Mouse (Mus musculus) layer of hippocampus, postnatal 25 days (tissue): ENCODE measurements around the gene Gm10226. TPM values are rescaled to one million over a fixed set of nuclear protein-coding genes. Genes with fewer than 3 reads are reported as not detected.
"Not testable (repeated sequence)": the region's sequence is repeated elsewhere in the genome, so short reads cannot be mapped to it uniquely, and the experiment has no call there.

Experiments used
- DNase-seq, 2 experiments: peaks; one replicate each; pipeline ENCODE4 v3.0.0; 2022; ENCODE audit warnings: mixed read lengths in 2 of 2, low spot score in 1 of 2; ENCODE audit errors: extremely low spot score in 1 of 2
- total RNA-seq, 2 experiments: library from RNA; stranded (reverse); gene quantifications; 2 replicates each; pipeline ENCODE4 v1.2.3; 2021

The Gm10226 gene
- total RNA-seq, result 1 to 10 TPM; 6.5 to 10.0 TPM

DNA sequence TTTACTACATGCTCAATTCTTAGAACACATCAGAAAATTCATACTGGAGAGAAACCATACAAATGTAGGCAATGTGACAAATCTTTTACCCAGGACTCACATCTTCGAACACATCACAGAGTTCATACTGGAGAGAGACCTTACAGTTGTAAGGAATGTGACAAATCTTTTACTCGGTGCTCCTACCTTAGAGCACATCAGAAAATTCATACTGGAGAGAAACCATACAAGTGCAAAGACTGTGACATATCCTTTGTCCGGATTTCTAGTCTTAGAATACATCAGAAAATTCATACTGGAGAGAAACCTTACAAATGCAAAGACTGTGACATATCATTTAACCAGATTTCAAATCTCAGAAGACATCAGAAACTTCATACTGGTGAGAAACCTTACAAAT, at the start of gene Gm10226:
TSS of gene Gm10226 (plus strand) at position 301 of the 400 bp plus-strand sequence.
- no peak for DNase-seq

DNA sequence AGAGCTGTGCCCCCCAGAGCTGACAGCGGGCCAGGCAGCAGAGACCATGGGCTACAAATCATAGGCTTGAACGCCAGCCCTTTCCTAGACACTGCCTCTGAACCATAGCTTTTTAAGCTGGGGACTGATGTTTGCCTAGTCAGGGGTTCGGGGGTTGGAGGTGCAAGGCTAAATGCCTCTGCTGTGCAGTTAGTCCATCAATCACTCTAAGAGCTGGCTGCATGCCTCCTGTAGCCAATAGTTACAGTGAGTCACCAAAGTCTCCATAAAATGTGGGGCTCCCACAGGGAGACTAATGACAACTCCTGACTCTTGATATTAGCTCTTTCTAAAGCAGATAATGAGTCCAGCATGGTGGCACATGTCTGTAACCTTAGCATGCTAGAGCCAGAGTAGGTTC, 42.9 kb upstream of the Gm10226 start:
- no peak for DNase-seq

DNA sequence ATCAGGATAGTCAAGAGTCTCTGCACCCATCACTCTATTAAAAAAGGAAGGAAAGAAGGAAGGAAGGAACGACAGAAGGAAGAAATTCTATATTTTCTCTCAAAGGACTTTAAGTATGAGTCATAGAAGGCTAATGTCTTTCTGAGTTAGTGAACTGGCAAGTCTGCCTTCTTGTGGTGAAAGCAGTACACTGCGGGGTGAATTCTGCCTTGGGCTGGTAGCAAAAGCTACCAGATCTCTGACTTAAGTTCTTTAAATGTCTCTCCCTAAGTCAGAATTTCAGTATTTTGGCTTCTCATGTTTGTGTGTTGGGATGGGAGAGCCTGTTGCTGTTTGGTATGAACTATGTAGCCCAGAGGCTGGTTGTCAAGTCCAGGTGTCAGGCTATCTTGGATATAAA, 41.7 kb upstream of the Gm10226 start:
- no peak for DNase-seq

DNA sequence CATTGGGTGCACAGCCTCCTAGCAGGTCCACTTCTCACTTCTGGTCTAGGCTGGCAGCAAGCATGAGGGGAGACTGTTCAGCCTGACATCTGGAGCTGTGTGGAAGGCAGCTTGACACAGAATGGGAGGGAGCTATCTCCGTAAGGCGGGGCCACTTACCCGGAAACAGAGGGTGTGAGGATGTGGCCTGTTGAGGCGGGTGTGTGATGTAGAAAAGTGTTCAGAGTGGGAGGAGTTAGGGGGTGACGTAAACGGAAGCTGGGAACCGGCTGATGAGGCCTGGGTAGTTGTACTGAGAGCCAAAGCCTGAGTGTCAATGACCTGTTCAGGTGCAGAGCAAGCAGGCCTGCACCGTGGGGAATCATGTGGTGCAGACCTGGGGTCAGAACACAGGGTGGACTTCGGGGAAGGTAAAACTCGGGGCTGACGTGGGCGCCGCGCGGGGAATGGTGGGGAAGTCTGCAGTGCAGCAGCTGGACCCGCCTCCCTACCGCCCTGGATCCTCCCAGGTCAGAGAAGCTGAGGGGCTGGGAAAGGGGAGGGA, 41.2 kb upstream of the Gm10226 start, which contains the start of gene Zfp983:
TSS of gene Zfp983 (plus strand) at position 261 of the 544 bp plus-strand sequence.
- peak; percentile 27 to 29 for DNase-seq

DNA sequence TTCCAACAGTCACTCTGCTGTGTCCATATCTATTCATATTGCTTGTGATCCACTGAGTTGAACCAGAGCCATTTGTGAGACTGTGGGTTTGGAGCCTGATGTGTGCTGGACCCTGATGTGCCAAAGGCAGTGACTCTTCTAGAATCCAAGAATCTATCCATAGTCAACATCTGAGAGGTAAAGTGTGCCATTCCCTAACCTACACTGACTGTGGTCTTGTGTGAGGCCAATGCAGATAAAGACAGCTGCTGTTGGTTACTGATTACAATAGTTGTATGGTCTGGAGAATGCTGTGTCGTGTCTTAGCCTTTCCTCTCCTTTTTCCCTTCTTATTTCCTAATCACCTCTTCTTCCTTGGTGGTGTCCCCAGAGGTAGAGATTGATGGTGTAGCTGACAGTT, 12.8 kb upstream of the Gm10226 start:
- not testable (repeated sequence) for DNase-seq

DNA sequence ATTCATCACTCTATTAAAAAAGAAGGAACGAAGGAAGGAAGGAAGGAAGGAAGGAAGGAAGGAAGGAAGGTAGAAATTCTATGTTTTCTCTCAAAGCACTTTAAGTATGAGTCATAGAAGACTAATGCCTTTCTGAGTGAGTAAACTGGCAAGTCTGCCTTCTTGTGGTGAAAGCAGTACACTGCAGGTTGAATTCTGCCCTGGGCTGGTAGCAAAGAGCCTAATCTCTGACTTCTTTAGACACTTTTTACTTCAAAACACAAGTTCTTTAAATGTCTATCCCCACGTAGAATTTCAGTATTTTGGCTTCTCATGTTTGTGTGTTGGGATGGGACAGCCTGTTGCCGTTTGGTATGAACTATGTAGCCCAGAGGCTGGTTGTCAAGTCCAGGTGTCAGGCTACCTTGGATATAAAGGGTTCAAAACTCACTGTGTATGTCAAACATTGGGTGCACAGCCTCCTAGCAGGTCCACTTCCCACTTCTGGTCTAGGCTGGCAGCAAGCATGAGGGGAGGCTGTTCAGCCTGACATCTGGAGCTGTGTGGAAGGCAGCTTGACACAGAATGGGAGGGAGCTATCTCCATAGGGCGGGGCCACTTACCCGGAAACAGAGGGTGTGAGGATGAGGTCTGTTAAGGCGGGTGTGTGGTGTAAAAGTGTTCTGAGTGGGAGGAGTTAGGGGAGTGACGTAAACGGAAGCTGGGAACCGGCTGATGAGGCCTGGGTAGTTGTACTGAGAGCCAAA, 12.2 kb upstream of the Gm10226 start:
- peak; percentile 44 to 64 for DNase-seq

DNA sequence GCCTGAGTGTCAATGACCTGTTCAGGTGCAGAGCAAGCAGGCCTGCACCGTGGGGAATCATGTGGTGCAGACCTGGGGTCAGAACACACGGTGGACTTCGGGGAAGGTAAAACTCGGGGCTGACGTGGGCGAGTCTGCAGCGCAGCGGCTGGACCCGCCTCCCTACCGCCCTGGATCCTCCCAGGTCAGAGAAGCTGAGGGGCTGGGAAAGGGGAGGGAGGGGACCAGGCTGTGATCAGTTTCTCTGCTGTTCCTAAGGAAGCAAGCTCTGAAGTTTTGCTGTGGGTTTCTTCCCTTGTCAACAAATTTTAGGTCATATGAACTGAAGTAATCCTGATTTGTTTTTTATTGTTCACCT, 11.7 kb upstream of the Gm10226 start:
- not testable (repeated sequence) for DNase-seq

DNA sequence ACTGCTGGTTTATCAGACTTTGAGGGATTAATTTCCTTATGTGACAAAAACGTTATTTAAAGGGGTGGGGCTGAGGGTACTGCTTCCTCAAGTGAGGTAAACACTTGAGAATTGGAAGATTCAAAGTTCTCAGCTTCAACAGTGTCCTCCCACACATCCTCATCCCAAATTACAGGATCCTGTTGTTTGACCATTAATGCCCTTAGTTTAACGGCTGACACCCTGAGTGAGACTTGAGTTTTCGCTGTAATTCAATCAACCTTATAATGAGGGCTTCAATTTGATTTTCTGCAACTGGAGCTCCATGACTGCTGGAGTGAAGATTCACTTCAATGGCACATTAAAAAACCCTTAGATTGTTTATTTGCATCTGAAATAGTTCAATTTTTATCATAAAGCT, 1.7 kb downstream of the Gm10226 start:
- no peak for DNase-seq

DNA sequence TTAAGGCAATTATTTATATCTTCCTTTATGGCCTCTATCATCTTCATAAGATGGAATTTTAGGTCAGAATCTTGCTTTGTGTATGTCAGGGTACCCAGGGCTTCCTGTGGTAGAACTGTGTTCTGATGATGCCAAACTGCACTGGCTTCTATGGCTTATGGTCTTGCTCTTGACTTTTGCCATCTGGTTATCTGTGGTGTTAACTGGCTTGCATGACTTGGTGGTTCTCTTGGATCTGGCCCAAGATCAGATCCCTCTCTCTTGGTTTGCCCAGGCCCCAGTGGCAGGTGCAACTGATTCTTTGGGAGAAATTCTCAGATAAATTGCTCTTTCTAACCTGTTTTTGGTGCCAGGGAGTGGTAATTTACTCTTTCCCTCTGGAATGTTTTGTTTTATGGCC, 4.4 kb downstream of the Gm10226 start:
- no peak for DNase-seq

DNA sequence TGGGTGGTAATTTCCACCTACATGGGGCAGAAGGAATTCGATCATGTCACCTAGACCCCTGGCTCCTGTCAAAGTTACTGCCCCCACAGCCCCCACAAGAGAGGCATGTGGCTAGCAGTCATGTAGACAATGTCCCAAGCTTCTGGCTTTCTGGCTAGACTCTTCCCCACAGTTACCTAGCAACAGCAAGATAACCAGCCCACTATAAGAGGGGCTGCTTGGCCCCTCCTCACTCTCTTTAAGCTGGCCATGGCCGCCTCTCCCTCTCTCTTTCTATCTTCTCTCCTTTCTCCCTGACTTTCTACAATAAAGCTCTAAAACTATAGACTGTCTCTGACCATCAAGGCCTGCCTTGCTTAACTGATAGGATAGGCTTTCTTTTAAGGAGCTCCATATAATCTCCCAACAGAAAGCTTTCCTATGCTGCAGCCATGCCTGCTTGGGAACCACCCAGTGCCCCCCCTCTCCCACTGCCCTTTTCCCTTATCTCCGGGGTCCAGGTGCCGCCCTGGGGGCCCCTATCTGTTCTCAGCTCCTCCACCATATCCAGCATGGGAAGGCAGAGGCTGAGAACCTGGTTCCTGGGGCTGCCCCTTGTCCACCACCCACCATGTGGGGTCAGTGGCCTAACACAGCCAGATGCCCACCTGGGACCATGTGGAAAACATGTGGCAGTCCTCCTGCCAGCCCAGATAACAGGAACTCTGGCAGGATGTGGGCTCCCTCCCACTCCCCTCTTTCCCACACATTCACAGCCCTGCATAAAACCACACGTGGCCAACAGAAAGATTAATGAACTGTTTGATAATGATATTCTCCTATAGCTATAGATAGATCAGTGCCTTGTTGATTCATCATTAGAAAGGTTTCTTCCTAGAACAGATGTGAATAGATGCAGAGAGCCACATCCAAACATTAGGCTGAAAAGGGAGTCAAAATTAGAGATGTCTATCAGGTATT, 10.9 kb downstream of the Gm10226 start:
- no peak for DNase-seq

DNA sequence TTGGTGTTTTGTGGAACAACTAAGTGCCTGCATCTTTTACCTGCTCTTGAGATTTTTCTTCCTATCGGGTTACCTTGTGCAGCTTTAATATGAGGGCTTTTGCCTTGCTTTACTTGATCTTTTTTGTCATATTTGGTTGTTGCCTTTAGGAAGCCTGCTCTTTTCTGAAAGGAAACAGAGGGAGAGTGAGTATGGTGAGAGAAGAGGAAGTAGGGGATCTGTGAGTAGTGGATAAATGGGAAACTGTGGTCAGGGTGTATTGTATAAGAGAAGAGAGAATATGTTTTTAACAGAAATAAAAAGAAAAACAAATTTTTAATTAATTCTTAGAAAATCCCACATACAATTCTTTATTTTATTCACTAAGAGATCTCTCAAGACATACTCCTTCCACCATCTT, 11.8 kb downstream of the Gm10226 start:
- no peak for DNase-seq

DNA sequence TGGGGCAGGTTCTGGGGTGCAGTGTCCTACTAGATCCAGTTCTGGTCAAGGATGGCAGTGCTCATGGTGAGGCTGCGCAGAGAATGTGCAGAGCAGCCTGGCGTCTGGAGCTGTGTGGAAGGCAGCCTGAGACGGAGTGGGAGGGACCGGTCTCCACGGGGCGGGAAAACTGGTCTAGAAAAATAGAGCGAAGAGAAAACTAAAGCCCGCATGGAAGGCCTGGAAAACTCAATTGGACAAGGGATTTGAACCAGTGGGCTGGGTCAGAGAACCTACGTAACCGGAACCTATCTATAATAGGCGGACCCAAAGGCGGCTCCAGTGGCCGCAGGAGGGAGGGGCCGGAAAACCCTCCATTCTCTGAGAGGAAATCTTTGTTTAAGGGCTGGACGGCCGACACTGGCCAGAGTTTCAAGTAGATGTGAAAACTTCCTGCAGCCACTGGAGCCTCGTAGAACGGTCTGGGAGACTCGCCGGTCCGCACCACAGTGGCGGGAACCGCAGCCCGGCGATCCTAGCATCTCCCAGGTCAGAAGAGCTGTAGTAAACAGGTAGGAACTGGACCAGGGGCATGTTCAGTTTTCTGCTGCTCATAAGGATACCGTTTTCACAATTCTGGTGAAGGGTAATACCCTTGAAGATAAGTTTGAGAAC, 15.8 kb downstream of the Gm10226 start, which contains the start of gene Zfp760:
TSS of gene Zfp760 (plus strand) at position 399 of the 654 bp plus-strand sequence.
- peak; percentile 51 to 58 for DNase-seq

DNA sequence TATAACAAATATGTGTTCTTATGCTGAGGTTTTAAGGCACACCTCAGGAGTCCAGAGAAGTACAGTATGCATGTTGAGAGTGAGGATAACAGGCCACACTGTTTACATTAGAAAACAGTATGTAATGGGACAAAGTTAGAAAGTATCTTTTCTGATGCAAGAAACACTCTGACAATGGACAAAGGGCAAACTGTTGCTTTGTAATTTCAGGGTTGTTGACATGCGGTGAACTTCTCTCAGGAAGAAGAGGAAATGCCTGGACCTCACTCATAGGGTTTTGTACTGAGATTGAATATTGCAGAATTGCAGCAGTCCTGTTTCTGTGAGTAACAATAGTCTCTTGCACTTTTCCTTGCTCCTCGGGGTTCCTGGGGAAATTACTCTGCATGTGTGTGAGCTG, 16.7 kb downstream of the Gm10226 start:
- no peak for DNase-seq

DNA sequence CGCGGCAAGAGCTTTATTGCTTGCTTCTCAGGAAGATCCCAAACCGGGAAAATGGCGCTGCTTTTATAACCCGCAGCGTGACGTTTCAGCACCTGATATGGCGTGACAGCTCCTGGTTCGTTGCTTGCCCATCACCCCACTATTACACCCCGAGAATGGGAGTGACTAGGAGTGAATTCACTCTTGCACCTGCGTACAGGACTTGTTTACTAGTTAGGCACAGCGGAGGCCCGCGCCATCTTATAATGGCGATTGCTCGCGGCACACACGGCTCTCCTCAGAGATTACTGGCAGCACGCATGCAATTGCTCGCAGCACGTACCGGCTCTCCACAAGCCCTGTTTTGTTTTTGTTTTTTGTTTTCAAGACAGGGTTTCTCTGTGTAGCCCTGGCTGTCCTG, 38.8 kb downstream of the Gm10226 start, which contains the start of gene Zfp229:
TSS of gene Zfp229 (plus strand) at position 301 of the 400 bp plus-strand sequence.
- not testable (repeated sequence) for DNase-seq

DNA sequence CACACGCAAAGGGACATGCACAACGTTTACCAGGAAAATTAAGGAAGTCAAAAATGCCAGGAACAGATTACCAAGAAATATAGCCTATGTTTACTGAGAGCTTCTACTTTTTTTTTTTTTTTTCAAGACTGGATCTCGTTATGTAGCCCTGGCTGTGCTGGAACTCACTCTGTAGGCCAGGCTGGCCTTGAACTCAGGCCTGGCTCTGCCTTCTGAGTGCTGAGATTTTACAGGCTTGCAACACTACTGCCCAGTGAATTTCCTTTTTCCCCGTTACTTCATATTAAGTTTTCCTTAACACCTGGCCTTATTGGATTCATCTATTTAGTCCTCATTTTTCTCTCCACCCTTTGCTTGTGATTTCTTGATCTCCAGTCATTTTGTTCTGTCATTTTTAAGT, 41.4 kb downstream of the Gm10226 start:
- DNase-seq, result no peak

DNA sequence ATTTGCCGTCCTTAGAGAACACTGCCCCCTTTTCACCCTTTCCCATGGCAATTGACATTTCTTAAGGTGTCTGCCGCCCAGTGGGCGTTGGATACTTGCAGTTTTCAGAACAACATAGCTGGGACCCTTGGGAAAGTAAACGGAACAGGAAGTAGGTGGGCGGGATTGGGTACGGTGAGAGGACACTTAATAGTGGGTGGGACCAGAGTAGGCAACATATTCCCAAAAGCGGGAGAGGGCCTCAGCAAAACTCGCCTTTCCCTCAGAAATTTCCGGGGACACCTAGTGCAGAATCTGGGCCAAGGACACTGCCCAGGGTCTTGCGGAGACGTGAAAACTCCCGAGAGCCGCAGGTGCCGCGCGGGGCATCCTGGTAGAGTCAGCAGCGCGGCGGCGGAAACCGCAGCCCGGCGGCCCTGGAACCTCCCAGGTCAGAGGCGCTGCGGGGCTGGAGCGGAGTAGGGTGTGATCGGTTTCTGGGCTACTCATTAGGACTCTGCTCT, 41.9 kb downstream of the Gm10226 start:
- peak; percentile 34 to 51 for DNase-seq
